Mouse (Mus musculus): ENCODE measurements around the gene Ndufaf3. TPM values are rescaled to one million over a fixed set of nuclear protein-coding genes. Genes with fewer than 3 reads are reported as not detected.

Gene Ndufaf3
- polyA plus RNA-seq, 1 experiment from 2014 or later = 69.2 TPM

- WGBS = 5% methylated on average over 42 of the region's 42 CpGs
- H3K36me3 ChIP-seq (ENCODE audit: insufficient read depth, low read length) = peaks cover 20% of the 10 kb centered on the region
Observed at GRCm38 (mm10) chr9:108569381-108570206, 2.4 kb upstream of the Ndufaf3 start, which contains the start of gene Dalrd3. Gene Dalrd3 (plus strand): TSS chr9:108569886.

GRCm38 (mm10) chr9:108568511-108568921 lies 1.3 kb upstream of the Ndufaf3 start:
- H3K4me3 ChIP-seq (replicated peaks; ENCODE audit: low read depth, low read length) = peak overlapping the region; percentile 77; the same call in 1 of the 2 replicates
- H3K27me3 ChIP-seq (ENCODE audit: insufficient read depth, low read length) = no peaks in the 10 kb centered on the region
- H3K27ac ChIP-seq = no peak overlapping the region
- H3K9me3 ChIP-seq (replicated peaks; ENCODE audit: low read length) = no peaks in the 10 kb centered on the region
- H3K9ac ChIP-seq (ENCODE audit: low read depth, low read length) = no peak overlapping the region; the same call in 1 of the 2 replicates
- peaks cover 30% of the 10 kb centered on the region for H3K36me3 ChIP-seq (ENCODE audit: insufficient read depth, low read length)
- H3K4me1 ChIP-seq (replicated peaks; ENCODE audit: insufficient read depth, low read length) = peaks cover 14% of the 10 kb centered on the region
- DNase-seq (ENCODE audit: low spot score) (no peak), ATAC-seq (replicated peaks; ENCODE audit: low FRiP score, low read depth) (no peak)
- TF ChIP-seq CTCF (IDR thresholded peaks at IDR 0.05; ENCODE audit: low read depth) = no peak
- peak overlapping the region; percentile 100 for H3K4me2 ChIP-seq (ENCODE audit: low read length)
- 83% methylated on average over 17 of the region's 17 CpGs for WGBS

More at GRCm38 (mm10) chr9:108569381-108570206, 2.4 kb upstream of the Ndufaf3 start, which contains the start of gene Dalrd3:
- H3K9me3 ChIP-seq (replicated peaks; ENCODE audit: low read length) = no peaks in the 10 kb centered on the region
- H3K4me3 ChIP-seq (replicated peaks; ENCODE audit: low read depth, low read length) = peak within 1 kb of the TSS; percentile 59
- DNase-seq (ENCODE audit: low spot score) = peak; percentile 97
- H3K4me2 ChIP-seq (ENCODE audit: low read length) = peak within 1 kb of the TSS; percentile 100
- no peak for TF ChIP-seq CTCF (IDR thresholded peaks at IDR 0.05; ENCODE audit: low read depth)
- H3K9ac ChIP-seq (ENCODE audit: low read depth, low read length) = peak within 1 kb of the TSS; percentile 50
- H3K27me3 ChIP-seq (ENCODE audit: insufficient read depth, low read length) = no peaks in the 10 kb centered on the region
- peaks cover 14% of the 10 kb centered on the region for H3K4me1 ChIP-seq (replicated peaks; ENCODE audit: insufficient read depth, low read length)
- H3K27ac ChIP-seq = peak within 1 kb of the TSS; percentile 25
- peak; percentile 51 for ATAC-seq (replicated peaks; ENCODE audit: low FRiP score, low read depth)

DNA sequence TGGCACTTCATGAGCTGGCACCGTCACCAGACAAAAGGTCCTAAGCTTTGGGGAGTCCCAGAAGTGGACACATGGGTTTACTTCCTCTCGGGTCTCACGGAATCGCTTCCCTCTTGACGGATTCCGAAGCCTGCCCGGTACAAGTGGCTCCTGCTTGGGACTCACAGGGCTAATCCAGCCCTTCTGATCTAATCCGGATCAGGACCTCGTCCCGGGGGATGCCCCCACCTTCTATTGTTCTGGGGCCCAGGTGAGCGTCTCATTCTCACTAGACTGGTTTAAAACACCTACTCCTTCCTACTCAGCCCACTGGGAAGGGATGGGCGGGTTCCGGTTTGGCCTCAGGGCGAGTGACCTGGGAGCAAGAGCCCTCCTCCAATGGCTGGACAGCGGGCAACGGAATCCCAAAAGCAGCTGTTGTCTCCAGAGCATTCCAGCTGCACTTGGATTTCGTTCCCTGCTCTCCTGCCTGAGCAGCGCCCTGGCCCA lies 741 bp upstream of the Ndufaf3 start:
- Histone ChIP-seq H3K27ac (peak overlapping the region; percentile 97), H3K4me1 (replicated peaks; ENCODE audit: insufficient read depth, low read length) (peaks cover 14% of the 10 kb centered on the region), H3K4me2 (ENCODE audit: low read length) (peak overlapping the region; percentile 100), H3K27me3 (ENCODE audit: insufficient read depth, low read length) (no peaks in the 10 kb centered on the region), H3K9me3 (replicated peaks; ENCODE audit: low read length) (no peaks in the 10 kb centered on the region), H3K36me3 (ENCODE audit: insufficient read depth, low read length) (peaks cover 28% of the 10 kb centered on the region), H3K9ac (ENCODE audit: low read depth, low read length) (peak overlapping the region; percentile 83), H3K4me3 (replicated peaks; ENCODE audit: low read depth, low read length) (peak overlapping the region; percentile 77)
- DNase-seq (ENCODE audit: low spot score) (no peak), ATAC-seq (replicated peaks; ENCODE audit: low FRiP score, low read depth) (no peak)
- 8% methylated on average over 18 of the region's 18 CpGs for WGBS
- no peak for TF ChIP-seq CTCF (IDR thresholded peaks at IDR 0.05; ENCODE audit: low read depth)

DNA sequence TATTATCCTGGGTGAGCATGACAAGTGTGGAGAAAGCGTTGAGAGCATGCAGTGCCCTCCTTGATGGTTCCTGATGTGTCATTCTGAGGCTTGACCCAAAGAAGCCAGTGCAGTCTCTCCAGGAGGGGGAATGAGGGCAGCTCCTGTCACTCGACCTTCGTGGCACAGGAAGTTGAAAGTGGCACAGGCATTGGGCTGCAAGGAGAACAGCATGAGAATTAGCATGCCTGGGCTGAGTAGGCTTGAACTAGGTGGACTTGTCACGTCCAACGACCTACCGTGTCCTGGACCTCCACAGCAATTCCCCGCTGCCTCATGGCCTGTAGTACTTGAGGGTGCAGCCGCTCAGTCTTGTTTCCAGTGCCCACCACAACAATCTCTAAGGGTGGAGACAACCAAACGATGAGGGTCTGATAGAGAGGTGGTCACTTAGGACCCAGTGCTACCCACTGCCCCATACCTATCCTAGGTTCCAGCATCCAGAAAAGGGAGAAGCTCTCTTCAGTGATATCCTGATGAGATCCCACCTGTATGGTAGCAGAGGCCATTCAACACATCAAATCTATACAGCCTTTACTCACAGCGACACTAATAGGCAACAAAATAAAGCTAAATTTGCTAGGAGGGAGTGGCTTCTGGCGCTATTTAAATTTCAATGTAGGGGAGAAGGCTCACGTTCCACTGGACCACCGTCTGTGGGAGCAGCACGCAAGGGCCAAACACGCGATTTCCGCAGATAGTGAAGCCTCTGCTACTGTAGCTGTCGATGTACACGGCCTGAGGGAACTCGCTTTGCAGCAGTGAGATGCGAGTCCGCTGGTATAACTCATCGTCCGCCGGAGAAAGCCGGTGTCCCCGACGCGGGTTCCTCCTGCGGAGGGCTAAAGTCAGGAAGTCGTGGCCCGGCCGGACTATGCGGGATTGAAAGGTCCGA lies 1.1 kb downstream of the Ndufaf3 start:
- H3K4me1 ChIP-seq (replicated peaks; ENCODE audit: insufficient read depth, low read length) = peaks cover 22% of the 10 kb centered on the region
- no peak for TF ChIP-seq CTCF (IDR thresholded peaks at IDR 0.05; ENCODE audit: low read depth)
- ATAC-seq (replicated peaks; ENCODE audit: low FRiP score, low read depth) (no peak), DNase-seq (ENCODE audit: low spot score) (no peak)
- no peaks in the 10 kb centered on the region for H3K9me3 ChIP-seq (replicated peaks; ENCODE audit: low read length)
- H3K4me3 ChIP-seq (replicated peaks; ENCODE audit: low read depth, low read length) = peak overlapping the region; percentile 77
- WGBS = 8% methylated on average over 35 of the region's 35 CpGs
- H3K27ac ChIP-seq = peak overlapping the region; percentile 97
- peak overlapping the region; percentile 83 for H3K9ac ChIP-seq (ENCODE audit: low read depth, low read length)
- peak overlapping the region; percentile 100 for H3K4me2 ChIP-seq (ENCODE audit: low read length)
- H3K36me3 ChIP-seq (ENCODE audit: insufficient read depth, low read length) = peaks cover 14% of the 10 kb centered on the region
- no peaks in the 10 kb centered on the region for H3K27me3 ChIP-seq (ENCODE audit: insufficient read depth, low read length)

DNA sequence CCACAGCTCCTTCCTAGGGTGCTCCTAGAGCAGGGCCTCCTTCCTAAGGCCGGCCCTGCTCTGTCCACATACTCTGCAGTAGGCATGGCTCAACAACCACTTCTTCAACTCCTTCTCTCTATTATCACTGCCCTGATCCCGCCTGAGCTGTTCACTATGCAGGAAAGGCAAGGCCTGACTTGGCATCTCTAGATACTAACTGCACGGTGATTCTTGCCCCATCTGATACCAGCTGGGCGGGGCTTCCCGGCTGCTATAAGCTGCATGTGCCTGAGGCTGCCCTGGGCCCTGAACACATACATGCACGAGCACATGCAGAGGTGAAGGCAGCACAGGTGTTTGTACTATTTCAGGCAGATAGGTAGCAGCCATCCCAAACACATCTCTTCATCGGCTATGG lies 3.1 kb downstream of the Ndufaf3 start:
- no peak overlapping the region for H3K4me2 ChIP-seq (ENCODE audit: low read length)
- ATAC-seq (replicated peaks; ENCODE audit: low FRiP score, low read depth) (no peak), DNase-seq (ENCODE audit: low spot score) (no peak)
- H3K36me3 ChIP-seq (ENCODE audit: insufficient read depth, low read length) = peaks cover 17% of the 10 kb centered on the region
- WGBS = 82% methylated on average over 7 of the region's 7 CpGs
- H3K27me3 ChIP-seq (ENCODE audit: insufficient read depth, low read length) = no peaks in the 10 kb centered on the region
- no peak overlapping the region for H3K9ac ChIP-seq (ENCODE audit: low read depth, low read length)
- TF ChIP-seq CTCF (IDR thresholded peaks at IDR 0.05; ENCODE audit: low read depth) = no peak
- H3K27ac ChIP-seq = no peak overlapping the region
- no peak overlapping the region for H3K4me3 ChIP-seq (replicated peaks; ENCODE audit: low read depth, low read length)
- peaks cover 23% of the 10 kb centered on the region for H3K4me1 ChIP-seq (replicated peaks; ENCODE audit: insufficient read depth, low read length)
- no peaks in the 10 kb centered on the region for H3K9me3 ChIP-seq (replicated peaks; ENCODE audit: low read length)

GRCm38 (mm10) chr9:108563671-108564070 lies 3.6 kb downstream of the Ndufaf3 start:
- no peak for ATAC-seq (replicated peaks; ENCODE audit: low FRiP score, low read depth)
- no peak overlapping the region for H3K27ac ChIP-seq
- H3K36me3 ChIP-seq (ENCODE audit: insufficient read depth, low read length) = peaks cover 21% of the 10 kb centered on the region
- no peak for TF ChIP-seq CTCF (IDR thresholded peaks at IDR 0.05; ENCODE audit: low read depth)
- no peak overlapping the region for H3K4me3 ChIP-seq (replicated peaks; ENCODE audit: low read depth, low read length)
- no peak overlapping the region for H3K9ac ChIP-seq (ENCODE audit: low read depth, low read length)
- H3K9me3 ChIP-seq (replicated peaks; ENCODE audit: low read length) = no peaks in the 10 kb centered on the region
- 95% methylated on average over 8 of the region's 8 CpGs for WGBS
- peaks cover 22% of the 10 kb centered on the region for H3K4me1 ChIP-seq (replicated peaks; ENCODE audit: insufficient read depth, low read length)
- no peaks in the 10 kb centered on the region for H3K27me3 ChIP-seq (ENCODE audit: insufficient read depth, low read length)
- no peak overlapping the region for H3K4me2 ChIP-seq (ENCODE audit: low read length)
- DNase-seq (ENCODE audit: low spot score) = no peak

Data from kidney, postnatal 0 days (tissue).